Mouse (Mus musculus): ENCODE measurements around the gene Cysltr1.

The Cysltr1 gene

DNA sequence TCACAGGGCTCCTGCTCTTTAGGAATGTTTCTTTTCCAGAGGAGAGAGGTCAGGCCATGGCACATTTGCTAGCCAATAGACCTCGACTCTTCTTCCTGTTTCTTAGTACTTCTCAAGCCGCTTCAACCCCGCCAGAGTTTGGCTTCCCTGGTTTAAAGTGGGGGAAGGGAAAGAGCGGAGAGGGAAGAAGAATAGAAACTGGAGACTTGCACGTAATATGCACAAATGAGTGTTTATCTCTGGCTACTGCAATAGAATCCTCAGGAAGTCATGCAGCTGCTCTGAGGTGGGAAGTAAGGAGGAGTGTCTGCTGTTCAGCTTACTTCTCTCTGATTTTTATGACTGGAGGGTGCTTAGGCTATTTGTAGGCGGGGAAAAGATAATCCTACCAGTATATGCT is at the start of gene Cysltr1:
Cysltr1 (minus strand) TSS at position 294 of the 400 bp plus-strand sequence.
- no peak for DNase-seq (ENCODE audit: low spot score)

DNA sequence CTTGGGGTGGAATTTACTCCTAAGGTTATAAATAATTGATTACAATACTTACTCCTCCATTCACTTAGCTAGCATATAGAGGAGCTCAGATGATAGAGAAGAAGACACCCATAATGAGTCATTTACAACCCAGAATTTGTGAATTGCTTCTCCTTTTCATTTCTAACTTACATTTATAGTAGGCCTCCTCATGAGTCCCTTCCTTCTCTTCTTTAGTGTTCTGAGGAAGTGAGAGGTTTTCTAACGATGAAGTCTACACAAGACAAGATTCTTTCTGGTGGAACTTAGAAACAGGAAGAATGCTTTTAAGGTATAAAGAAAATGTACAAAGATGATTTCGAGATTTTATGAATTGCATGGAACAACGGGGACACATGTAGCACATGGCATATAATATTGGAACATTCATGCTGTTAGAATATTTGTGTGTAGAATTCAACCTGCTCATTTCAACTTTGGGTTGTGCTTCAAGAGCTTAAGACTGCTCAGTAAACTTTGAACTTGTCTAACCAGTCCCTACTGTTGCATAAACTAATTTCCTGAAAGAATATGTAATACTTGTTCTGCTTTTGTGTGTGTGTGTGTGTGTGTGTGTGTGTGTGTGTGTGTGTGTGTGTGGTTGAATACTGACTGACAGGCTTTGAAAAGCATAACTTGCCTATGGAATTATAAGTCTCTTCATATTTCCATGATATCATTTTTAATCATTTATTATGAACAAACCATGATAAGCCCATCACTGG is 31.5 kb upstream of the Cysltr1 start:
- DNase-seq (ENCODE audit: low spot score), result no peak

- no peak for DNase-seq (ENCODE audit: low spot score)
Measured at GRCm38 (mm10) chrX:106633543-106633942, 30.1 kb upstream of the Cysltr1 start.

DNA sequence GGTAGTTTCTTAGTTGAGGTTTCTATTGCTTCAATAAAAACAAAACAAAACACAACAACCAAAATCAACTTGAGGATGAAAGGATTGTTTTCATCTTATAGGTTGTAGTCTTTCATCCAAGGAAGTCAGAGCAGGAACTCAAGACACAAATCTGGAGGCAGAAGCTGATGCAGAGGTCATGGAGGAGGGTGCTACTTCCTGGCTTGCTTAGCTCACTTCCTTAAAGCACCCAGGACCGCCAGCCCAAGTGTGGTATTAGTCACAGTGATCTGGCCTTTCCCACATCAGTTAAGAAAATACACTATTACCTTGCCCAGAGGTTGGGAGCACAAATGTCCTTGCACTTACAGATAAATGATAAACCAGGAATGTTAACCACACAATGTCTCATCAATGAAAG is 25.0 kb upstream of the Cysltr1 start:
- DNase-seq (ENCODE audit: low spot score), result no peak

- no peak for DNase-seq (ENCODE audit: low spot score)
Measured at GRCm38 (mm10) chrX:106623667-106624066, 20.2 kb upstream of the Cysltr1 start.

DNA sequence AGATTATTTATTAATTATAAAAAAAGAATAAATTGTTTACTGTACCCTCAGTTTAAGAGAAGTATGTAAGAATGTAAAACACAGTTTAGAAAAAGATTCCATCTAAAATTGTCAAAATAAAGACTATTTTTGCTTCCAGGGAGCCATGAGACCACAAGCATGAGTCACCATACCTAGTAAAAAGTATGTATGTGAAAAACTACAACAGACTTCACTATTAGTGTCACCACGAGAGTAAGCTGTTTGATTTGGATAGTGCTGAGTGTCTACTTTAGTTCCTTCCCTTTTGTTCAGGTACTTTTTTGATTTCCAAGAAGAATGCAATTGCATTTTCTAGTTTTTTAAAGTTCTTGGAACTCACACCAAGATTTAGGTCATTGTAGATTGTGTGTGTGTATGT is 19.0 kb upstream of the Cysltr1 start:
- no peak for DNase-seq (ENCODE audit: low spot score)

GRCm38 (mm10) chrX:106602574-106603258 is 763 bp downstream of the Cysltr1 start:
- DNase-seq (ENCODE audit: low spot score), result no peak

GRCm38 (mm10) chrX:106595904-106596303 is 7.6 kb downstream of the Cysltr1 start:
- DNase-seq (ENCODE audit: low spot score), result no peak

DNA sequence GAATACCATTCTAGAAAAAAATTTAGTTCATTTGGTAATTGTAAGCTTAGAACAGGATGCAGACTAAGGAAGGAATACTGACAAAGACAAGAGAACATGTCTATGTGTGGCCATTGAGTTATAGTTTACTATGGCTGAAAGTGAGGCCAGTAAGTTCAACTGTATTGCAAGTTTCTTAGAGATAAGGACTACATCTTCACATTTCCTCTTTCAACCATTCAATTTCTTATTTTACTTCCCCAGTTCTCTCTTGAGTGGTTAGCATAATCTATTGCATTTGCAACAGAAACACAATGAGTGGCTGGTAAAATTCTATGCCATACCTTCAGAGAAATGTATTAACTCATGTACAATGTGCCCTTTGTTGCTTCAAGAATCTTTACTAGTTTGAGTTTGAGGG is 9.6 kb downstream of the Cysltr1 start:
- no peak for DNase-seq (ENCODE audit: low spot score)

- DNase-seq (ENCODE audit: low spot score), result no peak
Measured at GRCm38 (mm10) chrX:106582886-106583285, 20.6 kb downstream of the Cysltr1 start, which contains the start of gene Gm5127. Gene Gm5127 (plus strand): TSS chrX:106583186.

- DNase-seq (ENCODE audit: low spot score), result no peak
Measured at GRCm38 (mm10) chrX:106582197-106582596, 21.3 kb downstream of the Cysltr1 start.

- DNase-seq (ENCODE audit: low spot score), result no peak
Measured at GRCm38 (mm10) chrX:106580410-106580809, 23.1 kb downstream of the Cysltr1 start.

DNA sequence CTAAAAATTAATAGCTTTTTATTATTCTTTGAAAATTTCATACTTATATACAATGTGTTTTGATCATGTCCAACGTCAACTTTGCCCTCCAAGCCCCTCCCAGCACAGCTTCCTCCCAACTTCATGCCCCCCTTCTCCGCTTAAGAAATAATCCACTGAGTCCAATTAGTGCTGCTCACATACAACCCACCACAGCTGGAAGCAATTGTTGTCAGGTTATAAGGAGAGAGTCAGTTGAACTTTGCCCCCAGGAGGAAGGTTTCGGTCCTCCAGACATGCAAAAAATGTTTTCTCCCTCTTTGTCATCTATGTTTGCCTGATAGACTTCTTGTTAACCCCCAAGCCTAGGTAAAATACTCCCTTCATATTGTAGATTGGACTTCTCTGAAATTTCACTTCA is 24.5 kb downstream of the Cysltr1 start:
- DNase-seq (ENCODE audit: low spot score), result no peak

GRCm38 (mm10) chrX:106555457-106555856 is 48.0 kb downstream of the Cysltr1 start:
- no peak for DNase-seq (ENCODE audit: low spot score)

DNA sequence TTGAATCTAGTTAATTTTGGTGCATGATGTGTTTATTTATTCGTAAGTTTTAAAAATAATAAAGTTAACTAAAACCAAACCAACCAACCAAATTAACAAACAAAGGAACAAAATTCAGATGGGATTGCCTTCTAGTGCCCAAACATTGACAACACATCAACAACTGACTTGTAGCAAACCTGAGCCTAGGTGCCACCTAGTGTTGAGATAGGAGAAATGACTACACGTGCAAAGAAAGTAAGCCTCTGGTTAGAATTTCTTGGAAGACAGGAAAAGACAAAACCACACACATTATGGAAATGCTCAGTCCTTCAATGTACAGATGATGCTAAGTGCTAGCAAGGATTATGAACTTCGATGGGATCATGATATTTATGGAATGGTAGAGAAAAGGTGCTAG is 67.1 kb downstream of the Cysltr1 start:
- DNase-seq (ENCODE audit: low spot score), result no peak

Data from testis, postnatal 10 days (tissue).